In genomic region chr19:47432339-47432738, GRCm38 (mm10) we compare ENCODE assay signal across 8 mouse cellular contexts. TPM values are rescaled to one million over a fixed set of nuclear protein-coding genes. Genes with fewer than 3 reads are reported as not detected.
DNase-seq lines count a peak whose midpoint lies in the region; ATAC-seq and TF ChIP-seq lines count a peak whose summit lies in the region.

No protein-coding gene starts in this region.

- WGBS in kidney, adult 2 months = 35% methylated on average over 10 of the region's 10 CpGs
- WGBS in liver, embryonic 16.5 days (ENCODE audit: insufficient replicate concordance) = 35% methylated on average over 10 of the region's 10 CpGs
- 46% methylated on average over 10 of the region's 10 CpGs for WGBS in neural tube, embryonic 15.5 days

- no peak overlapping the region for H3K27ac ChIP-seq in kidney, adult 2 months (ENCODE audit: insufficient read depth, low read depth, low read length)
- H3K27ac ChIP-seq in liver, embryonic 16.5 days (ENCODE audit: low read length) = peak overlapping the region; percentile 96
- no peak overlapping the region for H3K27ac ChIP-seq in neural tube, embryonic 15.5 days (replicated peaks)

- peak; percentile 19 for ATAC-seq in liver, embryonic 16.5 days (ENCODE audit: low read depth)
- ATAC-seq in neural tube, embryonic 15.5 days (ENCODE audit: low FRiP score) = no peak

- no peaks in the 10 kb centered on the region for H3K9me3 ChIP-seq in liver, embryonic 16.5 days (replicated peaks; ENCODE audit: control insufficient read depth, low read length)
- no peaks in the 10 kb centered on the region for H3K9me3 ChIP-seq in neural tube, embryonic 15.5 days (replicated peaks)

- no peaks in the 10 kb centered on the region for H3K27me3 ChIP-seq in kidney, adult 2 months (replicated peaks; ENCODE audit: control insufficient read depth, insufficient read depth, low read length)
- H3K27me3 ChIP-seq in liver, embryonic 16.5 days (ENCODE audit: control insufficient read depth, insufficient read depth, low read depth, low read length) = no peaks in the 10 kb centered on the region
- no peaks in the 10 kb centered on the region for H3K27me3 ChIP-seq in neural tube, embryonic 15.5 days (replicated peaks)

- H3K4me3 ChIP-seq in kidney, adult 2 months (ENCODE audit: insufficient read depth, low read depth, low read length) = no peak overlapping the region
- no peak overlapping the region for H3K4me3 ChIP-seq in liver, embryonic 16.5 days (ENCODE audit: low read depth, low read length)
- no peak overlapping the region for H3K4me3 ChIP-seq in neural tube, embryonic 15.5 days (replicated peaks)

- TF ChIP-seq POLR2A in kidney, adult 2 months (IDR thresholded peaks at IDR 0.05; ENCODE audit: low read depth, low read length) = no peak

- no peak for TF ChIP-seq CTCF in kidney, adult 2 months (conservative IDR thresholded peaks at IDR 0.05; ENCODE audit: insufficient read depth, insufficient read length, low read depth, low read length)

- peak overlapping the region; percentile 63 for H3K9ac ChIP-seq in liver, embryonic 16.5 days (ENCODE audit: low read depth, low read length)
- H3K9ac ChIP-seq in neural tube, embryonic 15.5 days (replicated peaks) = no peak overlapping the region

- H3K4me1 ChIP-seq in kidney, adult 2 months (ENCODE audit: control insufficient read depth, insufficient read depth, low read length) = 0 out of 2 replicates have a peak, but pooled peaks cover 3% of the 10 kb centered on the region
- H3K4me1 ChIP-seq in liver, embryonic 16.5 days (ENCODE audit: control insufficient read depth, low read depth, low read length) = peaks cover 57% of the 10 kb centered on the region
- H3K4me1 ChIP-seq in neural tube, embryonic 15.5 days = peaks cover 35% of the 10 kb centered on the region

- peak overlapping the region; percentile 57 for H3K4me2 ChIP-seq in liver, embryonic 16.5 days (ENCODE audit: low read depth, low read length)
- no peak overlapping the region for H3K4me2 ChIP-seq in neural tube, embryonic 15.5 days

- peak; percentile 47 for DNase-seq in kidney, adult 2 months
- DNase-seq in kidney, adult 11 months = no peak
- peak; percentile 57 for DNase-seq in embryo, embryonic 11 days
- peak; percentile 77 for DNase-seq in induced T-regulatory cell, adult 2 months (ENCODE audit: low read depth)
- DNase-seq in spleen, postnatal 36 days (ENCODE audit: low spot score in 2 of 2) = peak; percentile 87
- DNase-seq in ovary, postnatal 10 days (ENCODE audit: low spot score) = no peak

- no peaks in the 10 kb centered on the region for H3K36me3 ChIP-seq in kidney, adult 2 months (ENCODE audit: control insufficient read depth, insufficient read depth, low read length)
- H3K36me3 ChIP-seq in liver, embryonic 16.5 days (ENCODE audit: control insufficient read depth, insufficient read depth) = no peaks in the 10 kb centered on the region
- H3K36me3 ChIP-seq in neural tube, embryonic 15.5 days = no peaks in the 10 kb centered on the region

RNA-seq across cellular contexts. Expression of gene Sh3pxd2a, which starts 31.9 kb away (rescaled TPM):
- polyA plus RNA-seq in kidney, adult 2 months (2012; rRNA removed) = 14.9 and 15.5 TPM in 2 replicates
- 0.64 and 0.65 TPM in 2 replicates for polyA plus RNA-seq in liver, embryonic 16.5 days (2015; fragmentation: Nextera tagmentation; extraction: Ambion mirVana)
- polyA plus RNA-seq in neural tube, embryonic 15.5 days (2015; fragmentation: Nextera tagmentation; extraction: Ambion mirVana) = 2.2 and 3.3 TPM in 2 replicates

Comparison
In these comparisons a context has a peak if more than half of its experiments do, and no peak if none do; other contexts are left out.
1. DNase-seq: peak in kidney, adult 2 months (single experiment), embryo, embryonic 11 days (single experiment), induced T-regulatory cell, adult 2 months (single experiment) and spleen, postnatal 36 days (2 of 2); none in kidney, adult 11 months (single experiment) and ovary, postnatal 10 days (single experiment).